Mouse (Mus musculus): ENCODE measurements at regions not wholly inside any gene's neighbourhood (a gene's known extent, or its start where the extent isn't known, plus 50 kb on each side); places are given as distances from the start of the nearest gene placed in this dataset.

DNA sequence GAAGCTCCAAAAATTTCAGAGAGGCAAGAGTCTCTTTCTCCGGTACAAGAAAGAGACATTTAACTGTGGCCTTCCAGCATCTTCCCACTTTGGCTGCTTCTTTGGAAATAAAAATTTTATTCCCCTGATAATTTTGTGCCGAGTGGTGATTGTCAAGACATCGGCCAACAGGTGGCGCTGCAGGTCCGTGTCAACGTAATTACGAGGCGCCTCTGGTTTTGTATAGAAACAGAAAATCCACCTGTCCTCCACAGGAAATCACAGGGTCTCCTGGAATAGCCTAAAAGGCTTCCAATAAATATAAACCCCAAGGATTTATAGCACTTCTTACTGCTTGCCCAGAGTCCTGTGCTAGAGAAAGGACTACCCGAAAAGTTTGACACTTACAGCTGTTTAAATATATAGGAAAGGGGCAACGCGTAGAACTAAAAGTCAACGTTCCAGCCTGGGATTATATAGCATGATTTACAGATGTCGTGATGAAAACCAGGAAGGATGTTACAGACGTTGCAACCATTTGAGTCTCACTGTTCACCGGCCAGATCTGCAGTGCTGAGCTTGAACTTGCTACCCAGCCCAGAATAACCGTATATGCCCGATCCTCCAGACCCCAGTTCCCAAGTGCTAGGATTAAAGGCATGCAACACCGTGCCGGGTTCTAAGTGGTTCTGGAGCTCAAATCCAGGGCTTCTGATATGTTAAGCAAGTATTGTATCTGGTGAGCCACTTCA is 251.3 kb upstream of the Tgfbr2 start:
- peak; percentile 84 for DNase-seq (ENCODE audit: low read depth, low spot score)

- DNase-seq (ENCODE audit: low read depth, low spot score), result peak; percentile 21
These were observed 250.2 kb upstream of the Tgfbr2 start for GRCm38 (mm10) chr9:116425400-116425799.

GRCm38 (mm10) chr9:116415021-116415420 is 239.9 kb upstream of the Tgfbr2 start:
- DNase-seq (ENCODE audit: low read depth, low spot score), result no peak

- no peak for DNase-seq (ENCODE audit: low read depth, low spot score)
These were observed 235.9 kb upstream of the Tgfbr2 start for GRCm38 (mm10) chr9:116411067-116411466.

DNA sequence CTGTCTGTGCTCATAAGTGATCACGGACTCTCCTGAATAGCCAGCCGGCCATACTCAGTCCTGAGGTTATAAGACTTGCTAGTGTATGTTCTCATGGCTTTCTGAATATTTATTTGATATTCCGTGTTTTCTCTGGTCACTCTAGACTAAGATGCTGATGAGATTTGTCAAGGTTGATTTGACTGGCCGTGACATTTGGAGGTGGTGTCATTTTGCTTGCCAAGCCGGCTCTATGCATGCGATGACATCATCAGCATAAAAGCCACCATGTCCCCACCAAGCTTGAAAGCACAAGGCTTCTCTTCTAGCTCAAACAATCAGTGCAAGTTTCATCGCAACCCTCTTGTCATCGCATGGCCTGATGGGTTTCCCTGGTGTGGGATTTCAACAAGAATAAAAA is 235.3 kb upstream of the Tgfbr2 start:
- no peak for DNase-seq (ENCODE audit: low read depth, low spot score)

DNA sequence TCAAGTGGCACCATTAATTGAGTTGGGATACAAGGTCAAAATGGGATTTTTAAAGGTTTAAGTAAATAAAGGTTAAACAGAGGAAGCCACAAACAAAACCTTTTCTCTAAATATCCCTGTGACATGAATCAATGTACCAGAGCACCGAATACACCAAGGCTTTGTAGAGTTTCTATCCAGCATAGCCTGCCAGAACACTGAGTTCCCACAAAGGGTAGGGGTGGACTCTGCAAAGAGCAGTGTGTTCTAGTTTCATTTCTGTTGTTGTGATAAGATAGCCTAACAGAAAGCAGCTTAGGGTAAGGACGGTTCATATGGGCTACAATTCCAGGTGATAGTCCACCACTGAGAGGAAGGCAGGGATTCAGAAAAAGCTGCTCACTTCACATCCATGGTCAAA is 233.0 kb upstream of the Tgfbr2 start:
- no peak for DNase-seq (ENCODE audit: low read depth, low spot score)

GRCm38 (mm10) chr9:116405051-116405450 is 229.9 kb upstream of the Tgfbr2 start:
- DNase-seq (ENCODE audit: low read depth, low spot score), result no peak

- no peak for DNase-seq (ENCODE audit: low read depth, low spot score)
These were observed 226.7 kb upstream of the Tgfbr2 start for GRCm38 (mm10) chr9:116401821-116402220.

GRCm38 (mm10) chr9:116400270-116400669 is 225.1 kb upstream of the Tgfbr2 start:
- DNase-seq (ENCODE audit: low read depth, low spot score), result peak; percentile 64

DNA sequence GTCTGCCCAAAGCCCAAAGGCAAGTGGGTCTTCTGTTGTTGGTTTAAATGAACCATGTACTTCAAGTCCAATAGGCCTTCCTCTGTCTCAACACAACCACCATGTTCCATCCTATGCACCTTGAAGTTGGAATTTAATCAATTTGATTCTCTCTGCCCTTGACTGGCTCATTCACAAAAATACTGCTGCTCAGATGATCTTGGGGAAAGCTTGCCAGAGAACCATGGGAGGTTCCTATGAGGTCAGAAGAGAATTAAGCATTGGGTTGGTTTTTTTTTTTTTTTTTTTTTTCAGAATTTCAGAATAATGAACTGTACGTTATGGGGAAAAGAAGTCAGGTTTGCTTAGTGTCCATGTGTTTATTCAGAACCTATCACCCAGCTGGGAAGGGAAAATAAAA is 224.1 kb upstream of the Tgfbr2 start:
- no peak for DNase-seq (ENCODE audit: low read depth, low spot score)

DNA sequence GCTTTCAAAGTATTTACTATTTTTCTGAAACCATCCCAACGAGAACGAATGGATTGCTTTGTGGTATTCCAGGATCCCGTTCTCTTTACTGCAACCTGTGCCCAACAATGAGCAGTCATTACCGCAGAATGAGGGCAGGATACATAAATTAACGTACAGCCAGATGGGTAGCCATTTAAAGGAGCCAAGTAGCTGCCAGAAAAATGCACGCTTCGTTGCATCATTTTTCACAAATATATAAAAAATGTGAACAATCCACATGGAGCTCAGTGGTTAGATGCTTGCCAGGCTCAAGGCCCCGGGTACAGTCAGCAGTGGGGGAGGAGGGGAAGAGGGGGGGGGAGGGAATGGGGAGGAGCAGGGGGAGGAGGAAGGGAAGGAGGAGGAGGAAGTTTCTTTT is 217.1 kb upstream of the Tgfbr2 start:
- DNase-seq (ENCODE audit: low read depth, low spot score), result no peak

GRCm38 (mm10) chr9:116389781-116390180 is 214.6 kb upstream of the Tgfbr2 start:
- peak; percentile 36 for DNase-seq (ENCODE audit: low read depth, low spot score)

GRCm38 (mm10) chr9:116388863-116389262 is 213.7 kb upstream of the Tgfbr2 start:
- DNase-seq (ENCODE audit: low read depth, low spot score), result no peak

- peak; percentile 63 for DNase-seq (ENCODE audit: low read depth, low spot score)
These were observed 212.9 kb upstream of the Tgfbr2 start for GRCm38 (mm10) chr9:116388025-116388424.

- peak; percentile 73 for DNase-seq (ENCODE audit: low read depth, low spot score)
These were observed 209.3 kb upstream of the Tgfbr2 start for GRCm38 (mm10) chr9:116384176-116385076.

DNA sequence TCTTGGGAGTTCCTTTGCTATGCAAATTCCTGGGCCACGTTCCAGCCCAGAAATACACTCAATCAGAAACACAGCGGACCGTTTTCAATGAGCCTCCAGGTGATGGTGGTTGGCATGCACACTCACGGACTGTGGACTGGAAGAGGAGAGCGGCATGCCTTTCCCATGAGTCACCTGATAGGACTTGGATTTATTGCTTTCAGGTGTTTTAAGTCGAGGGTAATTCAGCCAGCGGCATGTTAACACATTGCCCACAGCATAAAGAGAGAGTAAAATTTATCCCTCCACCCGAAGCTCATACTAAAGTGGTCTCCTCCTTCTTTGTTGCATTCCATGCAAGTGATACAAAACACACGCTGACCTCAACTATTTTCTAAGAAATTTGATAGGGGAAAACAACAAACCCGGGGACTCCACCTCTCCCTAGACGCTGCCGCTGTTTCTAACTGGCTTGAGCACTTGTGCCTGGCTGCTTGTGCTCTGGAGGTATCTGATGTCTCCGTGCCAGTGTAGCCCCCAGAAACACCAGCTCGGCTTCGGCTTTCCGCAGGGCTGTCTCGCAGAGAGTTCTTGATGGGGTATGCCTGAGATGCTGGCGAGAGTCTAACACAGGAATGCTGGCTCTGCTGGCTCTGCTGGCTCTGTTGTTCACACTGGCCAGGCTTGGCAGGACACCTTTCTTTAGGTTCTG is 208.4 kb upstream of the Tgfbr2 start:
- peak; percentile 25 for DNase-seq (ENCODE audit: low read depth, low spot score)

GRCm38 (mm10) chr9:116377706-116378105 is 202.5 kb upstream of the Tgfbr2 start:
- DNase-seq (ENCODE audit: low read depth, low spot score), result no peak

GRCm38 (mm10) chr9:116375658-116376357 is 200.6 kb upstream of the Tgfbr2 start:
- DNase-seq (ENCODE audit: low read depth, low spot score), result no peak

DNA sequence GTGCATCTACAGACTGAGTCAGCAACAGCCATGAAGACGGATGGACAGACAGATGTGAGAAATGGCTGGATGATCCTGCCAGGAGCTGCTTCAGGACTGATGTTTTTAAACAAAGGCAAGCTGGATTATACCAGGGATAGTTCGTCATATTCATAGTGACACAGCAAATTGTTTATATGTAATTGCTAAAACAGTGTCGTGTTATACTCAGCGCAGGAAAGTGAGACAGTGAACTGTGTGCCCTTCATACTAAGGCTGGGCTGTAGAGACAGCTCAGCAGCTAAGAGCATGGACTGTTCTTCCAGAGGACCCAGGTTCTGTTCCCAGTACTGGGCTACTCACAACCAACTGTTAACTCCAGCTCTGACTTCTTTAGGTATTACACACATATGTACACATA is 199.2 kb upstream of the Tgfbr2 start:
- DNase-seq (ENCODE audit: low read depth, low spot score), result no peak

DNA sequence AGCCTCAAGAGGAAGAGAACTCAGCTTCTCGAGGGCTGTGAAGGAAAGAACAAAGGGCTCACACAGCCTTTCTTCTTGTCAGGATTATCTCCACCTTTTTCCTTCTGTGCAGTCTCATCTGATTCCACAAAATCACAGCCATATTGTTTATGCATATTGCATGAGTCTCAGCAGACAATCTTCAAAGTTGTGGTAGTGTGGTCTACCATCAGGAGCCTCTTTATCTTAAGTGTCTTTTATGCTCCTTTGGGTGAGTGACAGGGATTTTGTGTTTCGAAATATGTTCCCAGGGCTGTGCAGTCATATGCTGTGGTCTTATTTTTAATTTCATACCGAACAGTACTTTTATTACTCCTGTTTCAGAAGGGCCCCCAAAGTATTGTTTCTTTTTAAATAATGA is 198.2 kb upstream of the Tgfbr2 start:
- DNase-seq (ENCODE audit: low read depth, low spot score), result no peak

DNA sequence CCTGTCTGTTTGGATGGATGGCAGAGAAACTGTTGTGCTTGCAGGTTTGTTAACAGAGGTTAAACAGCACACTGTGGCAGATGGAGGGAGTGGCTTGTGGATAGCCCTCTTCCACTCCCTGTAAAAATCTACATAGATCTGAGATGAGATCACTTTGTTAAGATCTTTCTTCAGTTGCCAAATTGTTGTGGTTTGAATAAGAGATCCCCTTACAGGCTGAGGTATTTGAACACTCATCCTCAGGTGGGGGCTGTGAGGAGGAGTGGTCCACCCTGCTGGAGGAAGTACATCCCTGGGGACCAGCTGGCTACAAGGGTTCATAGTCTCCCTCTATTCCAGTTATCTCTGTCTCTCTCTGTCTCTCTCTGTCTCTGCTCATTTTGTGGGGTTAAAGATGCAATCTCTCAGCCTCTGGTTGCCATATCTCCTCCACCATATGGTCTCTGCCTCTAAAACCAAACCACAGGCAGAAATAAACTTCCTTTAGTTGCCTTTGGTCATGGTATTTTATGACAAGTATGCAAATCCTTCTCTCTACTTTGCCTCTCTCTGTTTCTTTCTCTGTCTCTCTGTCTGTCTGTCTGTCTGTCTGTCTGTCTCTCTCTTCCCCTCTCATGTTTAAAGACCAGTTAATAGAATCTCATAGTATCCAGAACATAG is 194.0 kb upstream of the Tgfbr2 start:
- DNase-seq (ENCODE audit: low read depth, low spot score), result peak; percentile 4

All from ES-CJ7 (cell line).